Mouse (Mus musculus) testis, adult 2 months (tissue): ENCODE measurements around the gene Tango6.

Source experiments
- CTCF ChIP-seq: fragments of 200-500 bp; IDR thresholded peaks from 2 replicates; pipeline ENCODE4 v1.5.1; 2012; ENCODE audit warnings: low read depth, mild to moderate bottlenecking, inconsistent platforms, low read length, moderate library complexity; ENCODE audit not compliant: control insufficient read depth, insufficient read depth, insufficient replicate concordance
- POLR2A ChIP-seq: fragments of 200-500 bp; IDR thresholded peaks from 2 replicates; pipeline ENCODE4 v1.6.1; 2012; ENCODE audit warnings: low read depth, mild to moderate bottlenecking, inconsistent platforms, low read length, moderate library complexity; ENCODE audit not compliant: control insufficient read depth

GRCm38 (mm10) chr8:106723921-106724320, 41.1 kb downstream of the Tango6 start:
- TF ChIP-seq POLR2A (no peak), CTCF (no peak)
